Mouse (Mus musculus) liver, adult 2 months (tissue): ENCODE measurements around the gene Hist1h1t.

Experiments used
- CTCF ChIP-seq: fragments of 200-500 bp; IDR thresholded peaks from 2 replicates; pipeline ENCODE4 v1.5.1; 2011; ENCODE audit warnings: low read depth, low read length, control low read depth
- POLR2A ChIP-seq: fragments of 200-500 bp; IDR thresholded peaks from 2 replicates; pipeline ENCODE4 v1.6.1; 2011; ENCODE audit warnings: low read length, control low read depth; ENCODE audit not compliant: insufficient read depth; ENCODE audit errors: extremely low read depth

DNA sequence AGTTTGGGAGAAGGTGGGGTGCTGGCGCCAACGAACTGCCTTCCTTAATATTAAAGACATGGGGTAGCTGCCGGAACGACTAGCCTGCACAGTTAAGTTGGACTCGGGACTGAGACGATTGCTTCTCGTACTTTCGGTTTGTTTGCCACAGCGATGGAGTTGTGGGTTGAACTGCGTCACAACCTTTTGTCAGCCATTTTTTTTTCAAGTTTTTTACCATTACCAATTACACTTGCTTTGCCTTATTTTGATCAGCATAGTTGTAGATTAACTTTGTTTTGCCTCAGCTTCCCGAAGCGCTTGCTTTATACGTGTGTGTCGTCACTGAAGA is 44.3 kb downstream of the Hist1h1t start:
- TF ChIP-seq CTCF (no peak), POLR2A (no peak; the same call in 1 of the 2 replicates)
